Mouse (Mus musculus) MEL (cell line): ENCODE measurements around the gene Gnb1l. TPM values are rescaled to one million over a fixed set of nuclear protein-coding genes. Genes with fewer than 3 reads are reported as not detected.

Source experiments
- DNase-seq: peaks from one replicate; pipeline ENCODE4 v3.0.0; 2011; ENCODE audit warnings: low read depth, low spot score
- H3K27ac ChIP-seq: 2 replicates; pipeline ENCODE4 v1.5.1; 2012; ENCODE audit warnings: low read depth, mild to moderate bottlenecking, control low read depth, low read length, moderate library complexity; ENCODE audit not compliant: control insufficient read depth
- H3K27me3 ChIP-seq, 2 experiments: fragments of 150-350 bp in 1 of 2; sonication (generic) in 1 of 2; 2 replicates each; pipeline ENCODE4 v1.6.1; 2012; ENCODE audit warnings: low read length in 2 of 2, mild to moderate bottlenecking in 2 of 2, improper control_type of control experiment in 1 of 2, moderate library complexity in 1 of 2; ENCODE audit not compliant: insufficient read depth in 2 of 2, control insufficient read depth in 1 of 2
- H3K36me3 ChIP-seq, 2 experiments: 2 replicates each; pipeline ENCODE4 v1.6.1; 2012 to 2014; ENCODE audit warnings: low read length in 2 of 2, improper control_type of control experiment in 1 of 2, inconsistent platforms in 1 of 2, mild to moderate bottlenecking in 1 of 2; ENCODE audit not compliant: insufficient read depth in 2 of 2, control insufficient read depth in 1 of 2
- H3K4me1 ChIP-seq, 2 experiments: fragments of 150-350 bp in 1 of 2; sonication (generic) in 1 of 2; 2 replicates each; pipeline ENCODE4 v1.6.1; 2012; ENCODE audit warnings: low read length in 2 of 2, improper control_type of control experiment in 1 of 2, mild to moderate bottlenecking in 1 of 2; ENCODE audit not compliant: insufficient read depth in 2 of 2, control insufficient read depth in 1 of 2
- H3K4me3 ChIP-seq, 2 experiments: fragments of 150-350 bp in 1 of 2; sonication (generic) in 1 of 2; 2 replicates each; pipeline ENCODE4 v1.5.1; 2012; ENCODE audit warnings: low read depth in 2 of 2, low read length in 2 of 2, mild to moderate bottlenecking in 2 of 2, moderate library complexity in 2 of 2, control low read depth in 1 of 2, improper control_type of control experiment in 1 of 2; ENCODE audit not compliant: control insufficient read depth in 1 of 2, insufficient read depth in 1 of 2
- H3K79me2 ChIP-seq: 2 replicates; pipeline ENCODE4 v1.6.1; 2012; ENCODE audit warnings: mild to moderate bottlenecking, low read length, moderate library complexity; ENCODE audit not compliant: control insufficient read depth, poor library complexity, insufficient read depth
- H3K9ac ChIP-seq: 2 replicates; pipeline ENCODE4 v1.6.1; 2012; ENCODE audit warnings: low read depth, mild to moderate bottlenecking, control low read depth, low read length, moderate library complexity; ENCODE audit not compliant: control insufficient read depth, poor library complexity, severe bottlenecking
- H3K9me3 ChIP-seq: fragments of 150-350 bp; sonication (generic); replicated peaks from 2 replicates; pipeline ENCODE4 v1.6.1; 2012; ENCODE audit warnings: mild to moderate bottlenecking, low read length, improper control_type of control experiment, moderate library complexity; ENCODE audit not compliant: insufficient read depth
- BHLHE40 ChIP-seq: IDR thresholded peaks from 2 replicates; pipeline ENCODE4 v1.6.1; 2012; ENCODE audit warnings: low read depth, mild to moderate bottlenecking, inconsistent platforms, low read length, improper control_type of control experiment, borderline replicate concordance
- CHD2 ChIP-seq: IDR thresholded peaks from 2 replicates; pipeline ENCODE4 v1.6.1; 2011; ENCODE audit warnings: low read length, improper control_type of control experiment
- E2F4 ChIP-seq: IDR thresholded peaks from 2 replicates; pipeline ENCODE4 v1.6.1; 2011; ENCODE audit warnings: low read depth, low read length, improper control_type of control experiment, borderline replicate concordance
- ELF1 ChIP-seq: IDR thresholded peaks from 2 replicates; pipeline ENCODE4 v1.6.1; 2014; ENCODE audit warnings: low read depth, mild to moderate bottlenecking, inconsistent platforms, low read length, improper control_type of control experiment, moderate library complexity
- ETS1 ChIP-seq: IDR thresholded peaks from 2 replicates; pipeline ENCODE4 v1.6.1; 2012; ENCODE audit warnings: low read depth, mild to moderate bottlenecking, inconsistent platforms, low read length, improper control_type of control experiment, moderate library complexity
- KAT2A ChIP-seq: conservative IDR thresholded peaks from 2 replicates; pipeline ENCODE4 v1.6.1; 2012; ENCODE audit warnings: low read depth, low read length, improper control_type of control experiment, inconsistent platforms
- MAX ChIP-seq: IDR thresholded peaks from 2 replicates; pipeline ENCODE4 v1.6.1; 2011; ENCODE audit warnings: low read length, improper control_type of control experiment
- MAZ ChIP-seq: IDR thresholded peaks from 2 replicates; pipeline ENCODE4 v1.6.1; 2012; ENCODE audit warnings: low read depth, mild to moderate bottlenecking, inconsistent platforms, low read length, improper control_type of control experiment
- MYC ChIP-seq: IDR thresholded peaks from 2 replicates; pipeline ENCODE4 v1.6.1; 2011; ENCODE audit warnings: low read depth, mild to moderate bottlenecking, low read length, improper control_type of control experiment, moderate library complexity
- NRF1 ChIP-seq: IDR thresholded peaks from 2 replicates; pipeline ENCODE4 v1.6.1; 2014; ENCODE audit warnings: low read depth, mild to moderate bottlenecking, inconsistent platforms, low read length, improper control_type of control experiment, moderate library complexity; ENCODE audit not compliant: poor library complexity, insufficient read depth, severe bottlenecking
- POLR2A ChIP-seq, 2 experiments: IDR thresholded peaks; 2 replicates each; pipeline ENCODE4 v1.6.1; 2011 to 2012; ENCODE audit warnings: low read length in 2 of 2, mild to moderate bottlenecking in 2 of 2, control low read depth in 1 of 2, improper control_type of control experiment in 1 of 2, low read depth in 1 of 2, moderate library complexity in 1 of 2; ENCODE audit not compliant: control insufficient read depth in 1 of 2, insufficient read depth in 1 of 2, poor library complexity in 1 of 2
- RAD21 ChIP-seq: IDR thresholded peaks from 2 replicates; pipeline ENCODE4 v1.6.1; 2011; ENCODE audit warnings: mild to moderate bottlenecking, low read depth, low read length, improper control_type of control experiment
- RCOR1 ChIP-seq: IDR thresholded peaks from 2 replicates; pipeline ENCODE4 v1.6.1; 2012; ENCODE audit warnings: low read depth, mild to moderate bottlenecking, inconsistent platforms, low read length, improper control_type of control experiment
- SMC3 ChIP-seq: IDR thresholded peaks from 2 replicates; pipeline ENCODE4 v1.6.1; 2011; ENCODE audit warnings: low read depth, low read length, improper control_type of control experiment
- TBP ChIP-seq: IDR thresholded peaks from 2 replicates; pipeline ENCODE4 v1.8.0; 2011; ENCODE audit warnings: low read depth, low read length, improper control_type of control experiment
- TCF12 ChIP-seq: IDR thresholded peaks from 2 replicates; pipeline ENCODE4 v1.6.1; 2014; ENCODE audit warnings: low read depth, mild to moderate bottlenecking, inconsistent platforms, low read length, improper control_type of control experiment, moderate library complexity
- UBTF ChIP-seq: IDR thresholded peaks from 2 replicates; pipeline ENCODE4 v1.6.1; 2012; ENCODE audit warnings: low read depth, mild to moderate bottlenecking, inconsistent platforms, low read length, improper control_type of control experiment, moderate library complexity, borderline replicate concordance; ENCODE audit not compliant: insufficient read depth
- USF1 ChIP-seq: IDR thresholded peaks from 2 replicates; pipeline ENCODE4 v1.6.1; 2014; ENCODE audit warnings: low read depth, mild to moderate bottlenecking, inconsistent platforms, low read length, improper control_type of control experiment, moderate library complexity
- USF2 ChIP-seq, 2 experiments: IDR thresholded peaks; 2 replicates each; pipeline ENCODE4 v1.6.1; 2011 to 2012; ENCODE audit warnings: improper control_type of control experiment in 2 of 2, low read length in 2 of 2, borderline replicate concordance in 1 of 2, inconsistent platforms in 1 of 2, low read depth in 1 of 2, mild to moderate bottlenecking in 1 of 2; ENCODE audit not compliant: insufficient read depth in 1 of 2
- ZNF384 ChIP-seq: IDR thresholded peaks from 2 replicates; pipeline ENCODE4 v1.6.1; 2012; ENCODE audit warnings: low read depth, mild to moderate bottlenecking, inconsistent platforms, low read length, improper control_type of control experiment
- polyA plus RNA-seq, 2 experiments: library from polyadenylated mRNA; stranded (reverse) in 1 of 2; unstranded in 1 of 2; fragments of >175 nt in 1 of 2; fragments of >200 nt in 1 of 2; gene quantifications; 2 replicates each; pipeline versions ENCODE4 v1.2.1 to v1.2.4; 2012; ENCODE audit warnings: low replicate concordance in 2 of 2, low read depth in 1 of 2; ENCODE audit not compliant: insufficient read length in 2 of 2, insufficient read depth in 1 of 2, missing spikeins in 1 of 2
- total RNA-seq: library from RNA; depleted of rRNA; stranded (reverse); fragments of 300-350 nt; gene quantifications from 2 replicates; pipeline ENCODE4 v1.2.3, GENCODE M21; 2012

The Gnb1l gene
- total and polyA plus RNA-seq, 3 experiments = 37.9 to 47.8 TPM; not detected in 1

GRCm38 (mm10) chr16:18604267-18604701, 105.8 kb downstream of the Gnb1l start:
- Histone ChIP-seq H3K27me3 (peaks cover 2 to 4% of the 10 kb centered on the region in 2 experiments; a peak in 2 of 4 replicates), H3K9ac (no peak overlapping the region), H3K27ac (no peak overlapping the region), H3K4me1 (no peaks in the 10 kb centered on the region), H3K36me3 (no peaks in the 10 kb centered on the region), H3K79me2 (no peaks in the 10 kb centered on the region), H3K4me3 (no peak overlapping the region), H3K9me3 (no peaks in the 10 kb centered on the region)
- no peak for TF ChIP-seq MAX
- no peak for TF ChIP-seq CHD2
- no peak for TF ChIP-seq SMC3
- TF ChIP-seq NRF1 = no peak
- no peak for TF ChIP-seq USF2 (IDR thresholded peaks at IDR 0.05; ENCODE audit: borderline replicate concordance in 1 of 2, insufficient read depth in 1 of 2, low read depth in 1 of 2, low read length in 2 of 2)
- no peak for TF ChIP-seq POLR2A (IDR thresholded peaks at IDR 0.05; ENCODE audit: control insufficient read depth in 1 of 2, insufficient read depth in 1 of 2, low read depth in 1 of 2, low read length in 2 of 2, poor library complexity in 1 of 2)
- TF ChIP-seq RAD21 = no peak
- TF ChIP-seq USF1 = no peak
- TF ChIP-seq E2F4 = no peak
- no peak for TF ChIP-seq BHLHE40
- no peak for TF ChIP-seq KAT2A
- TF ChIP-seq RCOR1 = no peak
- no peak for TF ChIP-seq TCF12
- TF ChIP-seq TBP = no peak
- no peak for TF ChIP-seq ZNF384
- no peak for TF ChIP-seq ELF1
- TF ChIP-seq MYC = no peak
- no peak for TF ChIP-seq ETS1
- TF ChIP-seq MAZ = no peak
- no peak for TF ChIP-seq UBTF
- no peak for DNase-seq

- Histone ChIP-seq H3K79me2 (no peaks in the 10 kb centered on the region), H3K27ac (no peak overlapping the region)
- TF ChIP-seq BHLHE40 = no peak
- no peak for TF ChIP-seq TBP
- TF ChIP-seq, all 39 proteins: peak for 0
- DNase-seq = no peak
- H3K9me3 ChIP-seq = no peaks in the 10 kb centered on the region
- no peak overlapping the region for H3K4me3 ChIP-seq
- no peak overlapping the region for H3K9ac ChIP-seq
- H3K4me1 ChIP-seq = no peaks in the 10 kb centered on the region
- H3K36me3 ChIP-seq = no peaks in the 10 kb centered on the region
- H3K27me3 ChIP-seq = peaks cover 3 to 9% of the 10 kb centered on the region in 2 experiments
Observed at GRCm38 (mm10) chr16:18605705-18606104, 107.2 kb downstream of the Gnb1l start.
